Mouse (Mus musculus) urinary bladder, postnatal 10 days (tissue): ENCODE data around the gene Pgbd5.

Experiments used
- DNase-seq: peaks from one replicate; pipeline ENCODE4 v3.0.0; 2022; ENCODE audit warnings: low spot score

The Pgbd5 gene

DNA sequence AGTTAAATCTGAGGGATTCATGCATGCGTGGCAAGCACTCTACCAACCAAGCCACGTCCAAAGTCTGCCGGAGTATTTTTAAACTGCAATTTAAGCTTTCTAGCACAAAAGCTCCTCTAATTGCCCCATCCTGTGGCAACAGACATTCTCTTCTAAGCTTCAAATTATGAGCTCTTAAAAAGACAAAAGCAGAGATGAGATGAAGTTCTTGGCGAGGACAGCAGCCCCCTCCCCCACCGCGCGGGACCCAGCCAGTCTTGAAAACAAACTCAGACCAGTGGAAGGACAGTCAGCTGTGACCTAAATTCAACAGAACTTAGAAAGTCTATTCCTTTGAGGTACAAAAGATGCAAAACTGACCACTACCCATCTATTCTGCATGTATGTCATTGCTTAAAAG is 48.3 kb downstream of the Pgbd5 start:
- DNase-seq: no peak

DNA sequence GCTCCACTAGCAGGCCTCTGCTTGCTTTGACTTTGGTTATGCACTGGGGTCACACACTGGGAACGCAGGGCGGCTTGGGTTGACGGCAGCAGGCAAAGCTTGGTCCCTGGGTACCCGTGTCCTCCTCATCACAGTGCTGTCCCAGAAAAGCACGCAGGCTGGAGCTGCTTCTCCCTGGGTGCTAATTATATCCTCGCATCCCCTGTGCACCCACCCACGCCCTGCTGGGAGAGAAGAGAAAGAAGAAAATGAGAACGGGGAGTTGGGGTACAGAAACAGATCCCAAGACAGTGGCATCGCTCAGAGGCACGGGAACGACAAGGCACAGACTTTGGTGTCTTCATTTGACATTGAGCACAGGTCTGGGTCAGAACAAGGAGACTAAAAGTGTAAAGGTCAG is 50.0 kb downstream of the Pgbd5 start:
- no peak for DNase-seq

DNA sequence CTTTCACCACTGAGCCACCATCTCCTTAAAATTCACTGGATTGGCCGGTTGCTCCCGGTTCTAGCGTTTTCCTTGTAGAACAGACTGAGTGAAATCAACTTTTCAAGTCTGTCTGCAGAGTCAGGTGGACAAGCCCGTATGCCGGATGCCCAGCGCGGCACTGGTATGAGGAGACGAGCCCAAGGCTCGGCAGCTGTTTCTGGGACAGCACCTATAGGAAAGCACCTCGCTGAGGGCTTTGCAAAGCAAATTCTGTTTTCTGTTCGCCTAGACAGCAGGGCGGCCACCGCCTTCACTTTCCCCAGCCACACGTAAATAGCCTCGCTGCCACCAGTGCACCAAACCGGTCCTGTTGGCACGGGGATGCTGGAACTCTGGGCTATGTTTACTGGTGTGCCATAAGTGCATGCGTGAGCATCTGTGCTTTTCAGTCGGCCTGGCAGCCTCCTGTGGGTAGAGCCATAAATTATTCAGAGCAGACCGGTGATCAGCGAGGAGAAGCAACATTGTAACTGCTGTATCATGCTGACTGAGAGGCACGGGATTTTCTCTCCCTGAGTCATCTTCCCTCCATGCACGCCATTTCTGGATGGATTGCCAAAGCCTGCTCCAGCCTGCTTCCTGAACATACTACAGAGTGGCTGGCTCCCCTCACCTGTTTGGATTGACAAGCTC is 53.1 kb downstream of the Pgbd5 start:
- no peak for DNase-seq

DNA sequence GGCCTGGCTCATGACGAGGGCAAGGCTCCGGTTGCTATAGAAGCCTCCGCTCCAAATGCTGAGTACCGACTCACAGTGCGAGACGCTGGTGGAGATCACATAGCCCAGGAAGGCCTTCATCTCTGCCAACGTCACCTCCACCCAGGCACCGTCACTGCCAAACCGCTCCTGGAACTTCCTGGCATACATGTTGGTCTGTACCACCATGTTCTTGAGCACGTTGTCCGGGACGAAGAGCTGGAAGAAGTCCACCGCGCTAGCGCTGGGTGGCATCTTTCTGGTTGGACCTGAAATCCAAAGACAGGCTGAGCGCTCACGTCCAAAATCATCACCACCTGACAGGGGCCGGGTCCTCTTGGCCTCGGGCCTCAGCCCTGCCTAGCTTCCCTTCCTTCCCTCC is 55.1 kb downstream of the Pgbd5 start:
- DNase-seq: no peak

DNA sequence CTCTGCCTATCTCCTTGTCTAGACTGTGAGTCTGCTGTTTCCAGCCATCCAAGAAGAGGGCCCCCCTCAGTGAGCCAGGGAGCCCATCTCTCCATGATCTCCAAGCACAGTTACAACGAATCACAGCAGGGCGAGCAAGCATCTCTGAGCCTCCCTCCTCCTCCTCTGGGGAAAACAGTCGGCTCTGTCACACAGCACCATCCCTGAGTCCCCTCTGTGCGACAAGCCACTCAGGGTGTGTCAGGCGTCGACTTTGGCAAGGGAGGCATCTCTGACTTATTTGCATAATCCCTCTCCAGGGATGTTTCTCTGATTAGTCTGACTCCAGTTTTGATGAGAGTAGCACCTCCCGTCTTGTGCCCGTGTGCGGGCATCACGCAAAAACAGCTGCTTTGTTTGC is 57.2 kb downstream of the Pgbd5 start:
- DNase-seq: no peak

DNA sequence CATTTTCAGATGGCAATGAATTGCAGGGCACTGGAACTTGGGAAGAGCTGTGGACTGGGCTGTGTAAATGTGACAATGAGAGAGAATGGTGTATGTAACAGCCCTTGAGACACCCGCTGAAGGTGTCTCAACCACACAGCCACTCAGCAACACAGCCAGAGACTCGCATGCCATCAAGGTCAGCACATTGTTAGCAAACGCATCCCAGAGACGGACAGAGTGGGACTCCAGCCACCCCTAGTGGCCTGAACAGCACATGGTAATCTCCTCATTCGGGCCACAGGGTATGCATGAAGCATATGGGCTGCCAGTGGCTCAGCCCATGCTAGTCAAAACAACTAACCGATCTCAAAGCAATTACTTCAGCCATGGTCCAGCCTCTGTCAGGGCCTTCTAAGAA is 60.2 kb downstream of the Pgbd5 start:
- DNase-seq: no peak

DNA sequence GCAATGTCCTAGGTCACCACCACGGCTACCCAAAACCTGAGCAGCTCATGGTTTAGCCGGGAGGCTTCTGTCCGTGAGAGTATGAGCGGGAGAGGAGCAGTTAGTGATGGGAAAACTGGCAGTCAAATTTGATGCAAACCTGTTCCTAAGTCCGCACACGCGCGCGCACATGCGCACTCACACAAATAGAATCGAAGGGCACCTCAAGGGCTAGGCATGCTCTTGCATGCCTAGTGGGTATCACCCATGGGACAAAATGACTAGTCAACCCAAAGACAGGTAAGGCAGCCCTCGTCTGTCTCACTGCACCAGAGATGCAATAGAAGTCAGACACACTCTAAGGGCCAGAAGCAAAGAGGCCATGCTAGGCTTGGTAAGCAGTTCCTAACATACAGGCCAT is 63.1 kb downstream of the Pgbd5 start:
- no peak for DNase-seq

DNA sequence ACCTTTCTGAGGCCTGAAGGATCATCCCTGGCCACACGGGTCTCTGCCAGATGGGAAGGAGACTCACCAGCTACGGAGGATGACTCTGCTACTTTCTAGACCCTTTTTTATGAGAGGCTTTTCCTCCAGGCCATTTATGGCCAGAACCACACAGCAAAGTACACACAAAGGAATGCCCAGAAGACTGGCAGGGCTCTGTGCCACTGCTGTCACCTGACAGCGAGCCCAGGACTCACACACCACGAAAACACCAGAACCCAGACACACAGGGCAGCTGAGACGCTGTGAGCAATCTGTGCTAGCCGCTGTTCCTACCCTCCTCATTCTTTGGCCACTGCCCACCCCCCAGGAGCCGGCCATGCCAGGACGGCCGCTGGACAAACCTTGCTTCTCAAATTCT is 63.7 kb downstream of the Pgbd5 start:
- no peak for DNase-seq

DNA sequence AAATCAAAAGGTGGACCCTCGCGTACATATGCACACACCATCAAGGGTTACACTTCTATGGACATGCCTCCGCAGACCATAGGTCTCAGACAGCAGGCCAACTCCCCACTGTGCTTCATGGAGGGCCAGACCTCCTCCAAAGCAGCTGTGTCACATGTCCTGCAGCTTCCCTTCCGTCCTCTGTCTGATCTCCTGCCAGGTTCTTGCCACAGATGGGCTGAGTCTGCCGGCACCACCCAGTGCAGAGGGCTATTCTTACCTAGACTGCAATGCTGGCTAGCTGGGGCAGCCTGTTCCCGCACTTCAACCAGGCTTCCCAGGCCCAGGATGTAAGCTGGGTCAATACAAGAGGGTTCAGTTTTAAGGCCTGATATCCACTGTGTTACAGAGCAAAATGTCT is 64.3 kb downstream of the Pgbd5 start:
- no peak for DNase-seq

DNA sequence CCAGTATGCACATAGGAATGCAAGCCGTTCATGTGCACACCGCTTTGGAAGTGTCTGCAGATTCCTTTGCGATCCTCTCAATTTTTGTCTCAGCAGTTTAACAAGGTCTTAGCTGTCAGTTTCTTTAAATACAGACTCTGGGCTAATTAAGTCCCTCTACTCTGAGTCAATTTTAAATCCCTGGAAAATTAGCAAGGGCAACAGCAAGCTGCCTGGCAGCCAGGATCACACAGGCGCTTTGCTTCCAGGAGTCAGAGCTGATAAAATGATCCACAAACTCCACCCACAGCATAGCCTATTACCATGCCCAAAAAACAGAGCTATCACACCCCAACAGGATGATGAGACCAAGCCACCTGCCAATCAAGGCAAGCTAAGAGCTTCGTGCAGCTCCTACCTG is 65.7 kb downstream of the Pgbd5 start:
- DNase-seq: no peak

DNA sequence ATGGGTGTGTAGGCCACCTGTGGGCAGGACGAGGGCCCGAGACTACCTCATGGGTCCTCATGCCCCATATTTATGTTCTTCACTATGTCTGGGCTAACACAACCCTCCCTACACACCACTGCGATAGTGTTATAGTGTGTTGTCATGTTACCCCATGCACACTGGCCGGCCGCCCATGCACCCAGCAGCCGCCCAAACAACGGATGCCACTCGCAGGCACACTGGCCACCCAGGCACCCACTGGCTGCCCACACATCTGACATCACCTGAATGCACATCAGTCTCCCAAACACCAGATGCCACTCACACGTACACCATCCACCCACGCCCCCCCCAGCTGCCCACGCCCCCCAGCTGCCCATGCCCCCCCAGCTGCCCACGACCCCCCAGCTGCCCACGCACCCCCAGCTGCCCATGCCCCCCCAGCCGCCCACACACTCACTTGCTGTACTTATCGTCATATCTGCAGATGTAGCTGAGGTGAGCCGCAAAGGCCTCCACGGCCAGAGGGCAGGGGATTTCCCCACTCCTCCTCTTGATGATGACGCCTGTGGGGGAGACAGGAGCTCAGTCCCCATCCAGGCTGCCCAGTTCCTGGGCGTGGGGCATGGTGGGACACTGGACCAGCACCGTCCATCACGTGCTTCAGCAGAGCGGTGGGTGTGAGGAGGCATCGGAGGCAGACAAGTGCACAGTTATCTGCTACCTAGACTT is 67.9 kb downstream of the Pgbd5 start:
- no peak for DNase-seq

DNA sequence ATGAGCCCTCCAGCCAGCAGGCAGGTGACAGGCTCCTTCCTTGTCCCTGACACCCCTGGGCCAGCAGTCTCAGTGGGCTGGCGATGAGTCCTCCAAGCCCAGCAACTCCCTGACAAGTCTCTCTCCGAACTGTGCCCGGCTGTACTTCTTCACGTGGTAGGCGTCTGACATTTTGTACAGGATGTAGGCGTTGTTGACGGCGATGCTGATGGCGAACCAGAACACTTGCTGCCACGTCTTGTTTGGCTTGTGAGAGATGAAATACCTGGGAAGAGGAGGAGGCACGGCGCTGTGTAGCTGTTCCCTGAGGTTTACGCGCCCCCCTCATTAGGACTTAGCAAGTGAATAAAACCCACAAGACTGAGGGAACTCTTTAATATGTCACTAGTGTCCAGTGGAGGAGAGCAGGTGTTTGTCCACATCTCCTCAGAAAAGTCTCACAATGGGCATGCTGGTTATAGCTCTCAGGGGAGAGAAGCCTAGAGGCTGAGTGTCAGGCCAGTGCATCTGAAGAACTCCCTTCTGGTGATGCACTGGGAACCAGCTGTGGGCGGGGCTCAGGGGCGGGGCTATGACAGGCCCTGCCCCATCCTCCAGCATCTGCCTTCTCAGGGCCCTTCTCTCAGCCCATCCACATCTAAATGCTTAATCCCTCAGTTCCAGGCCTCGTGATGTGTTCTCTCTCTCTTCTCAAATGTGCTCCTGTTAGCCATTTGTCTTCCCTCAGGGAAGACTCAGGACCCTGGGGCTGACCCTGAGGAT is 68.9 kb downstream of the Pgbd5 start:
- no peak for DNase-seq

DNA sequence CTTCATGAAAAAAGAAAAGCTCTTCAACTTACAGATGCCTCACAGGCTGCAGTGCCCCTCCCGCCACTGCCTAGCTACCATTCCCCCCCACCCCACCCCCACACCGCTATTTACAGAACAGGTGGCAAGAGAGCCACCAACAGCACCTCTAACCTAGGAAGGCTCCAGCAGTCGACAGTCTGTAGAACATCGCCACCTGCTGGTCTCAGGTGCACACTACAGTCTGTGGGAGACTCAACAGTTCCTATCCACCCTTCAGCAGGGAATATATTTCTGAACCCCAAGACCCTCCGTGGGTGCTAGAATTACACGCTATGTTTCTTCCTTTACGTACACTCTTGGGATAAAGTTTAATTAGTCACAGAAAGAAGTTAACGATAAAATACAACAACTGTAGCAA is 71.2 kb downstream of the Pgbd5 start:
- DNase-seq: no peak

DNA sequence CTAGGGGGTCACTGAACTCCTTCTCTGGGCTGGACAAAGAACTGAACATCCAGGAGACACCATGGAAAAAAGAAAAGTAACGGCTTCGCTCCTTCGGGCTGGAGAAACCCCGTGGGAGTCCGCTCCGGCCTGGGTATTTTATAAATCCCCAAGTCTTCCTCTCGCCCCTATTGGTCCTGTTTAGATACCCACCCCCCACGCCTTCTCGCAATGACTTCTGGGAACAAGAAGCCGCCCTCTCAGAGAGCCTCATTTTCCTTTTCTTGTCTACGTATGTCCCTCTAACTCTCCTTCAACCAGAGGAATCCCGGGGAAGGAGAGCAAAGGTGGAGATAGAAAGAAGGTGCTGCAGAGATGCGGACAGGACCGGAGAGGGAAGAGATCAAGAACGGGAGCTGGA is 76.1 kb downstream of the Pgbd5 start:
- no peak for DNase-seq

DNA sequence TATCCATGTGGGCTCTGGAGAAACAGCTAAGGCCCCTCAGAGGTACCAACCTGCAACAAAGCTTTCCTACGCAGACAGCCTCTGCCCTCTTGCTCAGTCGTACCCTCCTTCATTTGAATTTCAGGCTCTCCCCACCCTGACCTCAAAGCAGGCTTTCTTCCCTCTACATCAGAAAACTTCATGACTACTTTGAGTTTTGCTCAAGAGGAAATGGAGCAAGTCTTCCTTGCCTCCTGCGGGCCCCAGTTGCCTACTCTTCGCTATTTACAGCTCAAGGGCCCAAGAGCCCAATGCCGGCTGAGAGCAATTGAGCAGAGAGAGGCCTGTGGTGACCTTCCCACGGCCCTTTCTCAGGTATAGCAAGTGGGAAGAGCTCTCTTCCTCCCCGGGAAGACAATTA is 76.9 kb downstream of the Pgbd5 start:
- no peak for DNase-seq

DNA sequence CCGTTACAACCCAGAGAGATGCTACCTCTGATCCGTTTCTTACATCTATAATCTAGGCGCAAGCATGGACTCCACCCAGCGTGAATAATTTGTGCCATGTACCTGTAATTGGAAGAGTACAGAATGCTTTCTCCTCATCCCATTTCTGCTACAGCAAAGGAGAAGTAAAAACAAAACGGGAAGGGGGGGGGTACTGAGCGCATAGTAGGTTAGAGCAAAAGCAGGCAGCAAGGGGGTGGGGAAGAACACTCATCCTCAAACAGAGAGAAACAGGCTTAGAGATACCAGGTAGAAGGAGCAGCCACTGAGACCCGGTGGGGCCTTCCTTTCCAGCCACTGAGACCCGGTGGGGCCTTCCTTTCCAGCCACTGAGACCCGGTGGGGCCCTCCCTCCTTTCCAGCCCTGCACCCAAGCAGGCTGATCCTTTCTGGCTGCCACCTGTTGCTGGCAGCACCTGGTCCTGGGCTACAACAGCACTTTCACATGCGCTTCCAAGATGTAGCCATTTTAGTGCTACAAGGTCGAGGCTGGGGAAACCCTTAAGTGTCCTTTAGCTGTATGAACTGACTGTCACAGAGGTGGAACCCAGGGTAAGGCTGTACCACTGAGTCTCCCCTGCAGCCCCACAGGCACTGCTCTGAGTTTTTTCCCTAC is 77.6 kb downstream of the Pgbd5 start:
- DNase-seq: no peak

DNA sequence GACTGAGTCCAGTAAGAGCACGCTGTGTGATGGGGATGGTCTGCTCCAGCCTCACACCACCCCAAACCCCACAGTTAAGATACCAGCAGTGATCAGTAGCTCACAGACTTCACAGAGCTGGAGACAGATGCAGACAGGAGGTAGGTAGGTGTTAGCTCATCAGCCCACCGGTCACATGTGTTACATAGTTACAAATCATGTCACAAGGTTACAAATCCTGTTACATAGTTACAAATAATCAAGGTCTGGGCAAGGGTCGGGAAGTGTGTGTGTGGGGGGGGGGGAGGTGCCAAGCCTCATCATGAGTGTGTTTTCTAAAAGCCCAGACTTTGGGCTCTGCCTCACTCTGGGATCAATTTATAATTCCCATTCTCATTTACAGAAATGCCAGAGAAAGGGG is 78.5 kb downstream of the Pgbd5 start:
- DNase-seq: no peak

DNA sequence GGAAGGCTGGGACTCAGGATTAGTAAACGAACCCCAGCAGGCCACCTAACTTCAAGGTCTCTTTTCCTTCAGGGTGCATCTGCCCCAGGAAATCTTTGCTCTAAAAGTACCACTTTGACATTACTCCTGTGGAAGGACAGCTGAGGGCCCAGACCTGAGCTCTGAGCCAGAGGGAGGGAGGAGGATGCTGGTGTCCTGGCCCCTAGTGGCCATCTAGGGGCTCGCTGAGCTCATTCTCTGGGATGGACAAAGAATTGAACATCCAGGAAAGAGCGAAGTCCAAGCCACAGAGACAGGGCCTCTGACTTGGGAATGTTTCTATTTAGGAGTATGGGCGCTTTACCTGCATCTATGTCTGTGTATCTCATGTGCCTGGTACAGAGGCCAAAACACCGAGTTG is 87.8 kb downstream of the Pgbd5 start:
- DNase-seq: no peak

DNA sequence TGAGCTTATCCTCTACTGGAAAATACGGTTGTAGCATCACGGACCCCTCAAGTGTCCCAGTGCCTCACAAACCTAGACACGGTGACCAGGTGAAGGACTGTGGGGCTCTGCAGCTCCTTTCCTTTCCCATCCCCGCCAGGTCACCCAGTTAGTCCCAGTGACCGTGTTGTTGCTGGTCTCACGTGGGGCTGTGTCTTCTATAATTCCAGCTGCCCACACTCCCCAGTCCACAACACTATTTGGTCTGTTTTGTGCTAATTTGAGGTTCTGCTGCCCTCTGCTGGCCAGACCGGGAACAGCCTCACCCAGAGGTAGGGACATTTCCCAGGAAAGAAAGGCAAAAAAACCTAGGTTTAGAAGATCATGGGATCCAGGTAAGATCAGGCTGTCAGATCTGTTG is 89.8 kb downstream of the Pgbd5 start:
- DNase-seq: peak; percentile 61

DNA sequence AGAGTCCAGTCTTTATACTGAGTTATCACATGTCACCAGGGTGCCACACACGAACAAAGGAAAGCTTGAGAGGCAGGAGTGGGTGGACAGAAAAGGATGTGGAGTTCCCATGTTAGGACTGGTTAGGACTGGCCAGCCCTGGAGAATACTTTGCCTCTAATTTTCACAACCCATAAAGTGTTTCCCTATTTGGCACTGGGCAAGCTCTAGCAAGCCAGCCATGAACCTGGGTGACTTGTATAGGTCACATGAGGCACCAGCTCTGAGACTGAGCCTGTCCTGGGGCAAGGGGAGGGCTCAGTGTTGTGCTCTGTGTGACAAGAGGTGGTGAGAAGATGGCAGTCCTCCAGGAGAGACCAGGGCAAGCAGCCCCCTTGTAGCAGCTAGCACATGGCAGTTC is 91.4 kb downstream of the Pgbd5 start:
- no peak for DNase-seq

DNA sequence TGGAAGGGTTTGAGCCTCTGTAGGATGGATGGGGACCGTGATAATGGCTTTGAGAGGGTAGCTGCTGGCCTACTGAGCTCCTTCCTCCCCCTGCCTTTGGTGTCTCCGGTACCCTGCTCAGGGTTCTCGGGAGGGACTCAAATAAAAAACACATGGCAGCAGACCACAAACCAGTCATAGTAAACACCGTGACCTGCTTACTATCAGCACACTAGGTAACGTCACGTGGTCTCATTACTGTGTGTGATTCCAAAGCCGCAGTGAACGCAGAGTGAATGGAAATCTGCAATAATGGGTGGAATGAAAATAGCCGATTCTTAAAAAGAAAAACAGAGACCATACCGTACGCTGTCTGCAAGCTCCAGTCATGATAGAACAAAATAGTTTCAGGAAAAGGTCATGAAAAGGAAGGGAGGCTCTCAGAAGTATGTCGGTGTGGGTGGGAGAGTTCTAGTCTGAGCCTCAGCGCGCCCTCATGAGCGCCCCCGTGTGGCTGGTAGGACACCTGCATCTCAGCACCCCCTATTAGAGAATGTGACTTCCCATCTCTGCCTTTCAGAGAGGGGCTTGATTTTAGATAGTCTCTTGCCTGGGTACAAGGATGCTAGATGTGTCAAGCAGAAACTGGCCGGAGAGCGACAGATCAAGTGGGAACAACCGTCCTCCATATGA is 92.5 kb downstream of the Pgbd5 start:
- no peak for DNase-seq

DNA sequence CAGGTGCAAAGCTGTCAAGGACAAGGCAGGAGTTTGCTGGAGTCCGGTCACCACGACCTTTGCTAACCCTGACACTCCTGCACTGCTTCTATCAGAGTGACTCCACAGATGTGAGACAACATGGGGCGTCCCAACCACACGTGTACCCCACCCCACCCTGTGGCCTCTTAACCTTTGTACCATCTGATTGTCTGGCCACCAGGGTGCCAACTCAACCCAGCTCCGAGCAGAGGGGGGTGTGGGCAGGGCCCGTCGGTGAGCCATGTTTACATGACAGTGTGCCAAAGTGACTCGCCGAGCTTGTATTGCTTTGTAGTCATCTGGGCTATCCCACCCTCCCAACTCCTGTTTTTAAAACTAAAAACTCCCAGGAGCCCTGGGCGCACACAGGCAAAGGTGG is 94.4 kb downstream of the Pgbd5 start:
- DNase-seq: no peak
